Mouse (Mus musculus): ENCODE measurements around the gene Cep78. TPM values are rescaled to one million over a fixed set of nuclear protein-coding genes. Genes with fewer than 3 reads are reported as not detected.

Cep78 gene
- polyA plus RNA-seq, 1 experiment from 2014 or later: 4.8 TPM

GRCm38 (mm10) chr19:16022178-16022577 lies 37.4 kb upstream of the Cep78 start:
- no peak overlapping the region for H3K4me3 ChIP-seq (ENCODE audit: low read depth, low read length)
- ATAC-seq (no peak), DNase-seq (no peak)
- TF ChIP-seq CTCF (IDR thresholded peaks at IDR 0.05; ENCODE audit: low read depth) (no peak), EP300 (IDR thresholded peaks at IDR 0.05; ENCODE audit: low read depth) (no peak)
- H3K9me3 ChIP-seq (ENCODE audit: low read length): 0 out of 2 replicates have a peak, but pooled peaks cover 3% of the 10 kb centered on the region
- H3K36me3 ChIP-seq (replicated peaks; ENCODE audit: insufficient read depth, low read length): no peaks in the 10 kb centered on the region
- H3K9ac ChIP-seq (replicated peaks): no peak overlapping the region
- no peaks in the 10 kb centered on the region for H3K4me1 ChIP-seq (ENCODE audit: insufficient read depth)
- H3K4me2 ChIP-seq (ENCODE audit: low read depth, low read length): no peak overlapping the region
- 70% methylated on average over 10 of the region's 10 CpGs for WGBS (ENCODE audit: insufficient replicate concordance)
- no peak overlapping the region for H3K27ac ChIP-seq (ENCODE audit: low read depth)
- H3K27me3 ChIP-seq (ENCODE audit: insufficient read depth, low read length): no peaks in the 10 kb centered on the region

GRCm38 (mm10) chr19:16016171-16016570 lies 31.4 kb upstream of the Cep78 start:
- no peak overlapping the region for H3K4me3 ChIP-seq (ENCODE audit: low read depth, low read length)
- H3K9me3 ChIP-seq (ENCODE audit: low read length): 0 out of 2 replicates have a peak, but pooled peaks cover 3% of the 10 kb centered on the region
- H3K27me3 ChIP-seq (ENCODE audit: insufficient read depth, low read length): no peaks in the 10 kb centered on the region
- WGBS (ENCODE audit: insufficient replicate concordance): 54% methylated on average over 1 of the region's 1 CpGs
- DNase-seq (no peak), ATAC-seq (no peak)
- H3K27ac ChIP-seq (ENCODE audit: low read depth): 0 out of 2 replicates have a peak overlapping the region, but pooled peaks have one; percentile 12
- H3K36me3 ChIP-seq (replicated peaks; ENCODE audit: insufficient read depth, low read length): no peaks in the 10 kb centered on the region
- TF ChIP-seq CTCF (IDR thresholded peaks at IDR 0.05; ENCODE audit: low read depth): no peak
- TF ChIP-seq EP300 (IDR thresholded peaks at IDR 0.05; ENCODE audit: low read depth): no peak
- H3K9ac ChIP-seq (replicated peaks): no peak overlapping the region
- 0 out of 2 replicates have a peak, but pooled peaks cover 4% of the 10 kb centered on the region for H3K4me1 ChIP-seq (ENCODE audit: insufficient read depth)
- no peak overlapping the region for H3K4me2 ChIP-seq (ENCODE audit: low read depth, low read length)

- DNase-seq (peak; percentile 27), ATAC-seq (peak; percentile 58)
- Histone ChIP-seq H3K9me3 (ENCODE audit: low read length) (0 out of 2 replicates have a peak, but pooled peaks cover 3% of the 10 kb centered on the region), H3K36me3 (replicated peaks; ENCODE audit: insufficient read depth, low read length) (no peaks in the 10 kb centered on the region), H3K9ac (replicated peaks) (no peak overlapping the region), H3K27ac (ENCODE audit: low read depth) (no peak overlapping the region), H3K4me1 (ENCODE audit: insufficient read depth) (0 out of 2 replicates have a peak, but pooled peaks cover 4% of the 10 kb centered on the region), H3K27me3 (ENCODE audit: insufficient read depth, low read length) (no peaks in the 10 kb centered on the region), H3K4me3 (ENCODE audit: low read depth, low read length) (no peak overlapping the region), H3K4me2 (ENCODE audit: low read depth, low read length) (no peak overlapping the region)
- 43% methylated on average over 10 of the region's 10 CpGs for WGBS (ENCODE audit: insufficient replicate concordance)
- TF ChIP-seq EP300 (IDR thresholded peaks at IDR 0.05; ENCODE audit: low read depth) (no peak), CTCF (IDR thresholded peaks at IDR 0.05; ENCODE audit: low read depth) (no peak)
Observed at GRCm38 (mm10) chr19:16015191-16015968, 30.6 kb upstream of the Cep78 start.

- Histone ChIP-seq H3K4me1 (ENCODE audit: insufficient read depth) (no peaks in the 10 kb centered on the region), H3K4me2 (ENCODE audit: low read depth, low read length) (no peak overlapping the region), H3K36me3 (replicated peaks; ENCODE audit: insufficient read depth, low read length) (no peaks in the 10 kb centered on the region), H3K4me3 (ENCODE audit: low read depth, low read length) (no peak overlapping the region), H3K9me3 (ENCODE audit: low read length) (no peaks in the 10 kb centered on the region), H3K9ac (replicated peaks) (no peak overlapping the region), H3K27ac (ENCODE audit: low read depth) (no peak overlapping the region), H3K27me3 (ENCODE audit: insufficient read depth, low read length) (no peaks in the 10 kb centered on the region)
- WGBS (ENCODE audit: insufficient replicate concordance): 62% methylated on average over 6 of the region's 6 CpGs
- TF ChIP-seq EP300 (IDR thresholded peaks at IDR 0.05; ENCODE audit: low read depth) (no peak), CTCF (IDR thresholded peaks at IDR 0.05; ENCODE audit: low read depth) (no peak)
- DNase-seq: no peak
- ATAC-seq: no peak
Observed at GRCm38 (mm10) chr19:16009746-16010337, 25.1 kb upstream of the Cep78 start.

GRCm38 (mm10) chr19:16009111-16009510 lies 24.3 kb upstream of the Cep78 start:
- no peaks in the 10 kb centered on the region for H3K4me1 ChIP-seq (ENCODE audit: insufficient read depth)
- DNase-seq (no peak), ATAC-seq (no peak)
- H3K4me3 ChIP-seq (ENCODE audit: low read depth, low read length): no peak overlapping the region
- no peak overlapping the region for H3K27ac ChIP-seq (ENCODE audit: low read depth)
- H3K9ac ChIP-seq (replicated peaks): no peak overlapping the region
- H3K4me2 ChIP-seq (ENCODE audit: low read depth, low read length): no peak overlapping the region
- H3K27me3 ChIP-seq (ENCODE audit: insufficient read depth, low read length): no peaks in the 10 kb centered on the region
- H3K36me3 ChIP-seq (replicated peaks; ENCODE audit: insufficient read depth, low read length): no peaks in the 10 kb centered on the region
- TF ChIP-seq CTCF (IDR thresholded peaks at IDR 0.05; ENCODE audit: low read depth) (no peak), EP300 (IDR thresholded peaks at IDR 0.05; ENCODE audit: low read depth) (no peak)
- no peaks in the 10 kb centered on the region for H3K9me3 ChIP-seq (ENCODE audit: low read length)
- WGBS (ENCODE audit: insufficient replicate concordance): 66% methylated on average over 4 of the region's 4 CpGs

- H3K9ac ChIP-seq (replicated peaks): no peak overlapping the region
- no peak overlapping the region for H3K4me3 ChIP-seq (ENCODE audit: low read depth, low read length)
- H3K36me3 ChIP-seq (replicated peaks; ENCODE audit: insufficient read depth, low read length): no peaks in the 10 kb centered on the region
- H3K4me1 ChIP-seq (ENCODE audit: insufficient read depth): no peaks in the 10 kb centered on the region
- ATAC-seq (no peak), DNase-seq (no peak)
- H3K27ac ChIP-seq (ENCODE audit: low read depth): no peak overlapping the region
- 76% methylated on average over 8 of the region's 8 CpGs for WGBS (ENCODE audit: insufficient replicate concordance)
- no peak for TF ChIP-seq EP300 (IDR thresholded peaks at IDR 0.05; ENCODE audit: low read depth)
- no peak for TF ChIP-seq CTCF (IDR thresholded peaks at IDR 0.05; ENCODE audit: low read depth)
- H3K27me3 ChIP-seq (ENCODE audit: insufficient read depth, low read length): no peaks in the 10 kb centered on the region
- H3K9me3 ChIP-seq (ENCODE audit: low read length): no peaks in the 10 kb centered on the region
- no peak overlapping the region for H3K4me2 ChIP-seq (ENCODE audit: low read depth, low read length)
Observed at GRCm38 (mm10) chr19:16007131-16007530, 22.3 kb upstream of the Cep78 start.

Data from liver, postnatal 0 days (tissue).